Mouse (Mus musculus): ENCODE data around the gene Inca1. TPM values are rescaled to one million over a fixed set of nuclear protein-coding genes. Genes with fewer than 3 reads are reported as not detected.
A peak's percentile ranks its signal among the peaks of the same experiment; 100 is the strongest.

Inca1 gene
- polyA plus RNA-seq (2015; fragmentation: Nextera tagmentation; extraction: Ambion mirVana) = 1.2 and 1.4 TPM in 2 replicates

GRCm38 (mm10) chr11:70699722-70700556 lies at the start of gene Inca1, which contains the start of gene Kif1c:
Gene Inca1, minus strand, starts transcription at chr11:70700155.
Gene Kif1c, plus strand, starts transcription at chr11:70700548.
- Histone ChIP-seq H3K36me3 (ENCODE audit: control insufficient read depth, insufficient read depth, low read length) (peaks cover 12% of the 10 kb centered on the region), H3K27ac (ENCODE audit: low read depth, low read length) (peak within 1 kb of the TSS; percentile 93), H3K4me2 (ENCODE audit: low read length) (peak within 1 kb of the TSS; percentile 94), H3K9ac (ENCODE audit: low read depth, low read length) (peak within 1 kb of the TSS; percentile 96), H3K27me3 (replicated peaks; ENCODE audit: control insufficient read depth, insufficient read depth, low read length) (no peaks in the 10 kb centered on the region), H3K9me3 (ENCODE audit: control insufficient read depth, low read length) (no peaks in the 10 kb centered on the region), H3K4me1 (ENCODE audit: control insufficient read depth, insufficient read depth, low read depth, low read length) (peaks cover 25% of the 10 kb centered on the region), H3K4me3 (ENCODE audit: low read length) (peak within 1 kb of the TSS; percentile 96)
- ATAC-seq = peak; percentile 96
- 1% methylated on average over 51 of the region's 69 CpGs for WGBS

GRCm38 (mm10) chr11:70747876-70748545 lies 48.1 kb upstream of the Inca1 start:
- Histone ChIP-seq H3K4me1 (ENCODE audit: control insufficient read depth, insufficient read depth, low read depth, low read length) (no peaks in the 10 kb centered on the region), H3K4me3 (ENCODE audit: low read length) (no peak overlapping the region), H3K9me3 (ENCODE audit: control insufficient read depth, low read length) (no peaks in the 10 kb centered on the region), H3K4me2 (ENCODE audit: low read length) (no peak overlapping the region), H3K27me3 (replicated peaks; ENCODE audit: control insufficient read depth, insufficient read depth, low read length) (no peaks in the 10 kb centered on the region), H3K27ac (ENCODE audit: low read depth, low read length) (no peak overlapping the region), H3K36me3 (ENCODE audit: control insufficient read depth, insufficient read depth, low read length) (no peaks in the 10 kb centered on the region), H3K9ac (ENCODE audit: low read depth, low read length) (no peak overlapping the region)
- 89% methylated on average over 4 of the region's 4 CpGs for WGBS
- no peak for ATAC-seq

GRCm38 (mm10) chr11:70745636-70746035 lies 45.7 kb upstream of the Inca1 start:
- Histone ChIP-seq H3K4me2 (ENCODE audit: low read length) (no peak overlapping the region), H3K9me3 (ENCODE audit: control insufficient read depth, low read length) (no peaks in the 10 kb centered on the region), H3K4me3 (ENCODE audit: low read length) (no peak overlapping the region), H3K4me1 (ENCODE audit: control insufficient read depth, insufficient read depth, low read depth, low read length) (no peaks in the 10 kb centered on the region), H3K27ac (ENCODE audit: low read depth, low read length) (no peak overlapping the region), H3K27me3 (replicated peaks; ENCODE audit: control insufficient read depth, insufficient read depth, low read length) (no peaks in the 10 kb centered on the region), H3K9ac (ENCODE audit: low read depth, low read length) (no peak overlapping the region), H3K36me3 (ENCODE audit: control insufficient read depth, insufficient read depth, low read length) (no peaks in the 10 kb centered on the region)
- no peak for ATAC-seq
- WGBS = 89% methylated on average over 7 of the region's 7 CpGs

GRCm38 (mm10) chr11:70742581-70743459 lies 42.9 kb upstream of the Inca1 start:
- Histone ChIP-seq H3K36me3 (ENCODE audit: control insufficient read depth, insufficient read depth, low read length) (no peaks in the 10 kb centered on the region), H3K27me3 (replicated peaks; ENCODE audit: control insufficient read depth, insufficient read depth, low read length) (no peaks in the 10 kb centered on the region), H3K9ac (ENCODE audit: low read depth, low read length) (no peak overlapping the region), H3K9me3 (ENCODE audit: control insufficient read depth, low read length) (no peaks in the 10 kb centered on the region), H3K4me3 (ENCODE audit: low read length) (no peak overlapping the region), H3K27ac (ENCODE audit: low read depth, low read length) (no peak overlapping the region), H3K4me2 (ENCODE audit: low read length) (no peak overlapping the region), H3K4me1 (ENCODE audit: control insufficient read depth, insufficient read depth, low read depth, low read length) (no peaks in the 10 kb centered on the region)
- ATAC-seq = no peak
- WGBS = 72% methylated on average over 12 of the region's 12 CpGs

- Histone ChIP-seq H3K4me2 (ENCODE audit: low read length) (no peak overlapping the region), H3K9ac (ENCODE audit: low read depth, low read length) (no peak overlapping the region), H3K4me3 (ENCODE audit: low read length) (no peak overlapping the region), H3K36me3 (ENCODE audit: control insufficient read depth, insufficient read depth, low read length) (no peaks in the 10 kb centered on the region), H3K27me3 (replicated peaks; ENCODE audit: control insufficient read depth, insufficient read depth, low read length) (no peaks in the 10 kb centered on the region), H3K4me1 (ENCODE audit: control insufficient read depth, insufficient read depth, low read depth, low read length) (no peaks in the 10 kb centered on the region), H3K9me3 (ENCODE audit: control insufficient read depth, low read length) (no peaks in the 10 kb centered on the region), H3K27ac (ENCODE audit: low read depth, low read length) (no peak overlapping the region)
- ATAC-seq = no peak
- WGBS = 80% methylated on average over 7 of the region's 7 CpGs
Observed at GRCm38 (mm10) chr11:70742117-70742516, 42.2 kb upstream of the Inca1 start.

GRCm38 (mm10) chr11:70741603-70742002 lies 41.6 kb upstream of the Inca1 start:
- ATAC-seq = no peak
- no peak overlapping the region for H3K4me3 ChIP-seq (ENCODE audit: low read length)
- no peaks in the 10 kb centered on the region for H3K27me3 ChIP-seq (replicated peaks; ENCODE audit: control insufficient read depth, insufficient read depth, low read length)
- H3K27ac ChIP-seq (ENCODE audit: low read depth, low read length) = no peak overlapping the region
- H3K9ac ChIP-seq (ENCODE audit: low read depth, low read length) = no peak overlapping the region
- 94% methylated on average over 3 of the region's 3 CpGs for WGBS
- no peak overlapping the region for H3K4me2 ChIP-seq (ENCODE audit: low read length)
- H3K36me3 ChIP-seq (ENCODE audit: control insufficient read depth, insufficient read depth, low read length) = no peaks in the 10 kb centered on the region
- H3K4me1 ChIP-seq (ENCODE audit: control insufficient read depth, insufficient read depth, low read depth, low read length) = no peaks in the 10 kb centered on the region
- no peaks in the 10 kb centered on the region for H3K9me3 ChIP-seq (ENCODE audit: control insufficient read depth, low read length)

GRCm38 (mm10) chr11:70737749-70738148 lies 37.8 kb upstream of the Inca1 start:
- H3K27me3 ChIP-seq (replicated peaks; ENCODE audit: control insufficient read depth, insufficient read depth, low read length) = no peaks in the 10 kb centered on the region
- H3K4me3 ChIP-seq (ENCODE audit: low read length) = no peak overlapping the region
- 70% methylated on average over 5 of the region's 5 CpGs for WGBS
- no peak for ATAC-seq
- H3K4me2 ChIP-seq (ENCODE audit: low read length) = no peak overlapping the region
- no peak overlapping the region for H3K9ac ChIP-seq (ENCODE audit: low read depth, low read length)
- H3K36me3 ChIP-seq (ENCODE audit: control insufficient read depth, insufficient read depth, low read length) = no peaks in the 10 kb centered on the region
- H3K9me3 ChIP-seq (ENCODE audit: control insufficient read depth, low read length) = no peaks in the 10 kb centered on the region
- no peak overlapping the region for H3K27ac ChIP-seq (ENCODE audit: low read depth, low read length)
- H3K4me1 ChIP-seq (ENCODE audit: control insufficient read depth, insufficient read depth, low read depth, low read length) = no peaks in the 10 kb centered on the region

- H3K27me3 ChIP-seq (replicated peaks; ENCODE audit: control insufficient read depth, insufficient read depth, low read length) = no peaks in the 10 kb centered on the region
- no peak for ATAC-seq
- no peak overlapping the region for H3K27ac ChIP-seq (ENCODE audit: low read depth, low read length)
- no peak overlapping the region for H3K4me3 ChIP-seq (ENCODE audit: low read length)
- 79% methylated on average over 5 of the region's 5 CpGs for WGBS
- no peak overlapping the region for H3K9ac ChIP-seq (ENCODE audit: low read depth, low read length)
- H3K4me1 ChIP-seq (ENCODE audit: control insufficient read depth, insufficient read depth, low read depth, low read length) = no peaks in the 10 kb centered on the region
- no peak overlapping the region for H3K4me2 ChIP-seq (ENCODE audit: low read length)
- peaks cover 5% of the 10 kb centered on the region for H3K36me3 ChIP-seq (ENCODE audit: control insufficient read depth, insufficient read depth, low read length)
- H3K9me3 ChIP-seq (ENCODE audit: control insufficient read depth, low read length) = no peaks in the 10 kb centered on the region
Observed at GRCm38 (mm10) chr11:70733256-70733655, 33.3 kb upstream of the Inca1 start.
